Mouse (Mus musculus): ENCODE data around the gene Plcb2.

- TF ChIP-seq CTCF (IDR thresholded peaks at IDR 0.05; ENCODE audit: borderline replicate concordance, insufficient read depth, low read length) (no peak), POLR2A (IDR thresholded peaks at IDR 0.05; ENCODE audit: low read depth, low read length) (no peak)
Measured at GRCm38 (mm10) chr2:118733341-118733740, 5.1 kb upstream of the Plcb2 start.

Measured in embryonic fibroblast, embryonic 13.5 days (primary cell).